8 mouse cellular contexts compared by ENCODE assay signal in genomic region chr7:45896517-45897257, GRCm38 (mm10). TPM values are rescaled to one million over a fixed set of nuclear protein-coding genes. Genes with fewer than 3 reads are reported as not detected.
DNase-seq lines count a peak whose midpoint lies in the region; ATAC-seq lines count a peak whose summit lies in the region.

Gene Syngr4 (minus strand): TSS chr7:45896714.
Gene Tmem143 (plus strand): TSS chr7:45896941.

- peak within 1 kb of the TSS; percentile 65 for H3K9ac ChIP-seq in hindbrain, embryonic 16.5 days (ENCODE audit: low read depth, low read length)

- H3K4me3 ChIP-seq in hindbrain, embryonic 16.5 days (ENCODE audit: low read length), result peak within 1 kb of the TSS; percentile 48
- H3K4me3 ChIP-seq in macrophage (ENCODE audit: inconsistent target), result peak within 1 kb of the TSS; percentile 63

- no peaks in the 10 kb centered on the region for H3K9me3 ChIP-seq in hindbrain, embryonic 16.5 days (ENCODE audit: control insufficient read depth, low read length)

- H3K4me2 ChIP-seq in hindbrain, embryonic 16.5 days (ENCODE audit: low read length), result peak within 1 kb of the TSS; percentile 59

- peak; percentile 93 for ATAC-seq in hindbrain, embryonic 16.5 days

- H3K27ac ChIP-seq in hindbrain, embryonic 16.5 days (ENCODE audit: low read depth, low read length), result peak within 1 kb of the TSS; percentile 63
- peak within 1 kb of the TSS; percentile 84 for H3K27ac ChIP-seq in macrophage

- DNase-seq in WW6 (ENCODE audit: low read depth, low spot score), result peak; percentile 94
- DNase-seq in cerebellum, postnatal 4 days (ENCODE audit: low spot score in 2 of 2), result peak; percentile 95 to 96
- DNase-seq in gastrocnemius, adult 18-20 months (ENCODE audit: low spot score), result peak; percentile 98
- peak; percentile 94 to 95 for DNase-seq in left cerebral cortex, adult 18-20 months (ENCODE audit: low spot score in 2 of 2)
- DNase-seq in right cerebral cortex, adult 18-20 months, result peak; percentile 97
- DNase-seq in urinary bladder, postnatal 10 days (ENCODE audit: low spot score), result peak; percentile 88

- peaks cover 8% of the 10 kb centered on the region for H3K4me1 ChIP-seq in hindbrain, embryonic 16.5 days (ENCODE audit: control insufficient read depth, insufficient read depth, low read depth, low read length)

- H3K27me3 ChIP-seq in hindbrain, embryonic 16.5 days (replicated peaks; ENCODE audit: control insufficient read depth, insufficient read depth, low read length), result no peaks in the 10 kb centered on the region

- no peaks in the 10 kb centered on the region for H3K36me3 ChIP-seq in hindbrain, embryonic 16.5 days (ENCODE audit: control insufficient read depth, insufficient read depth, low read length)
- no peaks in the 10 kb centered on the region for H3K36me3 ChIP-seq in macrophage (ENCODE audit: inconsistent target)

- under 1% methylated on average over 39 of the region's 40 CpGs for WGBS in hindbrain, embryonic 16.5 days
- under 1% methylated on average over 35 of the region's 40 CpGs for WGBS in macrophage (ENCODE audit: missing documents)

- no peaks in the 10 kb centered on the region for H3K79me2 ChIP-seq in macrophage (ENCODE audit: inconsistent target)

RNA-seq across cellular contexts. Expression of gene Syngr4, which starts in this region (rescaled TPM):
- not detected for total RNA-seq in gastrocnemius, adult 18-20 months (2021)
- 0.22 TPM in 1 of 2 replicates, not detected in the other for polyA plus RNA-seq in hindbrain, embryonic 16.5 days (2015; fragmentation: Nextera tagmentation; extraction: Ambion mirVana)
- total RNA-seq in left cerebral cortex, adult 18-20 months (2021), result not detected
- total RNA-seq in macrophage (2018; cell fraction: chromatin; rRNA removed), result not detected
- total RNA-seq in macrophage (2018; cell fraction: cytosol; rRNA removed), result under 1 TPM in 3 of 26 experiments, not detected in 23; 0.19 to 0.33 (median 0.23) TPM
- total RNA-seq in macrophage (2018; cell fraction: nucleus; rRNA removed), result not detected
- not detected in 3 replicates for polyA plus RNA-seq in macrophage (2018)

RNA-seq across cellular contexts. Expression of gene Tmem143, which starts in this region (rescaled TPM):
- total RNA-seq in gastrocnemius, adult 18-20 months (2021), result 10 to 100 TPM; 56.7 to 59.4 TPM
- polyA plus RNA-seq in hindbrain, embryonic 16.5 days (2015; fragmentation: Nextera tagmentation; extraction: Ambion mirVana), result 6.5 and 8.2 TPM in 2 replicates
- total RNA-seq in left cerebral cortex, adult 18-20 months (2021), result 10 to 100 TPM; 20.9 to 22.0 TPM
- total RNA-seq in macrophage (2018; cell fraction: chromatin; rRNA removed), result 10 to 100 TPM in 9 of 26 experiments, 1 to 10 TPM in 17; 1.3 to 18.9 (median 7.3) TPM
- total RNA-seq in macrophage (2018; cell fraction: cytosol; rRNA removed), result 10 to 100 TPM in 11 of 26 experiments, 1 to 10 TPM in 15; 6.6 to 14.2 (median 9.7) TPM
- 10 to 100 TPM in 7 of 26 experiments, 1 to 10 TPM in 19; 2.1 to 19.1 (median 6.3) TPM for total RNA-seq in macrophage (2018; cell fraction: nucleus; rRNA removed)
- 11.6 to 13.1 TPM (median 12.8 TPM) in 3 replicates for polyA plus RNA-seq in macrophage (2018)

Comparison
In these comparisons a context has a peak if more than half of its experiments do, and no peak if none do; other contexts are left out.
1. Peak in every context shown above with its lines: DNase-seq, ATAC-seq, H3K4me3 ChIP-seq and H3K27ac ChIP-seq.